Mouse (Mus musculus) large intestine, adult 2 months (tissue): ENCODE results near the gene Coq5. TPM values are rescaled to one million over a fixed set of nuclear protein-coding genes. Genes with fewer than 3 reads are reported as not detected.

Experiments used
- DNase-seq: peaks from one replicate; pipeline ENCODE4 v3.0.0-alpha.2; 2012; ENCODE audit warnings: low read depth, low spot score
- WGBS: fragments of 180-500 bp; shearing (Covaris S2); methylation state at CpG from one replicate; pipeline ENCODE4 v1.1.7; 2018; 5-methylcytosine and 5-hydroxymethylcytosine counted together
- polyA plus RNA-seq: library from polyadenylated mRNA; depleted of rRNA; stranded (reverse); fragments of >200 nt; gene quantifications from 2 replicates; pipeline ENCODE4 v1.2.3, GENCODE M21; 2012; rRNA removed

The Coq5 gene
- 16.0 and 17.1 TPM in 2 replicates for polyA plus RNA-seq

DNA sequence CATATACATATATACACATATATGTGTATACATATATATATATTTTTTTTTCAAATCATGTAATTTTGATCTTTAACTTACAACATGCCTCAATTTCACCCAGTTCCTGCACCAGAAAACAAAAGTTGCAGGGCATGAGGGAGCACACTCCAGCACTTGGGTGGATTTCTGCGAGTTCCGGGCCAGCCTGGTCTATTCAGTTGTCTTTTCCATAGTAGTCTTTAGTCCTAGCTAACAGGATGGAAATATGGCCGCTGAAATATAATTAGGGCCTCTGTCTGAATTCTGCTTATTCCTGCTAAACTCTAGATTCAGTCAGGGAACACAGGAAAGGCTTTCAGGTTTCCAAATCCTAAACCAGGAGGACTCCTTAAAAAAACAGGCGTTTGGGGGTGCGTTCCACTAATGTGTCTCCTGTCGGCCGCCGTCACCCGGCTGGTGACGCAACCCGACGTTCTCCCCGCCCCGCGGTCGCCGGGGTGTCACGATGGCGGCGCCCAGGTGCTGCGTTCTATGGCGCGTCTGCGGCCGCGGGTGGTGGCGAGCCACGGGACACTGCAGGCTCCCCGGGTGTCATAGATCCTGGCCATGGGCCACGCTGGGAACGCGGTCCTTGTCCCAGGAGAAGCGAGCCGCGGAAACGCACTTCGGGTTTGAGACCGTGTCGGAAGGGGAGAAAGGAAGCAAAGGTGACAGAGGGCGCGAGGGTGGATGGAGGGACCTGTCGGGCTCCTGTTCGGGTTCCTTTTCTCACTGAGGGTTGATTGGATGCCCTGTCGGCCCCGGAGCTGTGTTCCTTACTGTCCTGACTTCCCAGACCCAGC, at the start of gene Coq5:
Gene Coq5, plus strand, starts transcription at position 441 of the 824 bp plus-strand sequence.
- WGBS: 2% methylated on average over 45 of the region's 45 CpGs
- no peak for DNase-seq

DNA sequence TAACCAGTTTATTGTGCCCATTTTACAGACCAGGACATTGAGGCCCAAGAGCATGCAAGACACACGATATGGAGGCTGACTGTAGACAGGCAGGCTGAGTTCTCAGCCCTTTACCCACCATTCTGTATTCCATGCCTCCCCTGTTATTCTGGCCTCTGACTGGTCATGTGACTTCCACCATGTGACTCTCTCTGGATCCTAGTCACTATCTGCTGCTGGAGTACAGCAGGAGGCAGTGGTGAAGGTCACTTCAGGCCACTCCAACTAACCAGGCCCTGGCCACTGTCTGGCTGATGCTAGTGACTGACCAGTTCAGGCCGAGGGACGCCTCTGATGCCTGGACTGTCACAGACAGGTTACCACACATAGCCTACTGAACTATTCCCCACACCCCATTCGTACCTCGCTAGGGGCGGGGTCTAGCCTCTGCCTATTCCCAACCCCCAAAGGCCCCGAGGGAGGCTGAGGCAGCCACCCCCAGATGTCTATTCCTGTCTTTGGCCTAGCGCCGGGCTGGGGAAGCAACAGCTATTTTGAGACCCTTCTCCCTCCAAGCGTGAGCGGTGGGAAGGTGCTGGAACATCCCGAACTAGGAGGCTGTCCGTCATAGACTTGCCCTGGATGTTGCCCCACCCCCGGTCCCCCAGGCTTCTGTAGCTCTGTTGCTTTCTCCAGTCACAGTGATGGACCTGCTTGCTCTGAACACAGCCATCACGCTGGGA, 48.5 kb upstream of the Coq5 start:
- 76% methylated on average over 15 of the region's 15 CpGs for WGBS
- no peak for DNase-seq

DNA sequence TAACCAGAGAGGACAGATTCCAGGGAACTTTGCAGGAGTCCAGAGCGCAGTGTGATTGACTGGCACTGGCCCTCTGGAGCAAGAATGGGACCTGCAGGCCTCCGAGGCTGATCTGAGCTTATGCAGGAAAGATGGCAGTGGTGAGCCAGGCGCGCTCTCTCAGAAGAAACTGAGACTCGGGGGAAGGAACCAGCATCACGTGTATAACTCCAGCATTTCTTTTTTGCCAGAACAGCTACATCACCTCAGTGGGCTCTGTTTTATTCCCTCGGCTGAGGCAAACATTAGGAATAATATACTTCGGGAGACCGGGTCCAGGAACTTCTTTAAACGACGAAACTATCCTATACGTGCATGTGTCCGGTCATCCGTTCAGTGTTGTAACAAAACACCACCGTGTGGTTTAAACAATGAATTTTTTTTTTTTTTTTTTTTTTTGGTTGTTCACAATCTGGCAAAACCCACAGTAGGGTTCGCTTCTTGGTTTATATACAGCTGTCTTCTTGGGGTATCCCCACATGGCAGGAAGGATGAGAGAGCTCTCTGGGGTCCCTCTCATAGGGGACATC, 47.8 kb upstream of the Coq5 start:
- no peak for DNase-seq
- WGBS: 56% methylated on average over 16 of the region's 16 CpGs

DNA sequence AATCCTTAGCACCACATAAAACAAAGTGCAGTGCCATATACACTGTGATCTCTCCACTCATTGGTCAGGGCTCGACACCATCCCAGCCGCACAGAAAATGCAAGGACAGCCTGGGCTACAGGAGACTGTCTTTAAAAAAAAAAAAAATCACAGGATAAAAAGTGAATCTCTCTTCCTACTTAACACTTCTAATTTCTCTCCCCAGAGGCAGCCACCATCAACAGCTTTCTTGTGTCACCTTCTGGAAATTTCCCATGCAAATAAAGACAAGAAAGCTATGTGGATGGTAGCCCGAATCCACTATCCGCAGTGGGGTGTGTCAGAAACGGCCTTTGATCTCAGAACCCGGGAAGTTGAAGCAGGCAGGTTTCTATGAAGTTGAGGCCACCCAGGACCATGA, 47.0 kb upstream of the Coq5 start:
- WGBS: 32% methylated on average over 6 of the region's 6 CpGs
- DNase-seq: no peak

DNA sequence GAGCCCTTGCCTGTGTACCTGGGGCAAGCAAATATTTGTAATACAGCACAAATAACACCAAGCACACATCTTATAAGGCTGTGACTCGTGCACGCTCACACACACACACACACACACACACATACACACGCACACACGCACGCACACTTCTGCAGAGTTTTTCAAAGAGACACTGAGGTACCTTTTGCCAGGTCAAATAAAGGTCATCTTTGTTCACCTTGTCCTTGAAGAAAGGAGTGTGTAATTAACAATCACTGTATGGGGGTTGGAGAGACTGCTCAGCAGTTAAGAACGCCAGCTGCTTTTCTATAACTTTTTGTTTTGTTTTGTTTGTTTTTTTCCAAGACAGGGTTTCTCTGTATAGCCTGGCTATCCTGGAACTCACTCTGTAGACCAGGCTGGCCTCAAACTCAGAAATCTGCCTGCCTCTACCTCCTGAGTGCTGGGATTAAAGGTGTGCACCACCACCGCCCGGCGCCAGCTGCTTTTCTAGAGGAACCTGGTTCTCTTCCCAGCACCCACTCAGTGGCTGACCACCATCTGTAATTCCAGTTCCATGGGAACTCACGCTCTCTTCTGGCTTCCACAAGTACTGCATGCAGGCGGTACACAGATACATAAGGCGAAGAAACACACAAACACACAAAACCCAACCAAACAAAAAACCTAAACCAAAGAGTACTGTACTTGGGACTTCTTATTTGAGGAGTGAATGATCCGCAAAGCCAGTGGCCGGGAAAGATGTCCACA, 46.3 kb upstream of the Coq5 start:
- WGBS: 82% methylated on average over 14 of the region's 14 CpGs
- DNase-seq: no peak

DNA sequence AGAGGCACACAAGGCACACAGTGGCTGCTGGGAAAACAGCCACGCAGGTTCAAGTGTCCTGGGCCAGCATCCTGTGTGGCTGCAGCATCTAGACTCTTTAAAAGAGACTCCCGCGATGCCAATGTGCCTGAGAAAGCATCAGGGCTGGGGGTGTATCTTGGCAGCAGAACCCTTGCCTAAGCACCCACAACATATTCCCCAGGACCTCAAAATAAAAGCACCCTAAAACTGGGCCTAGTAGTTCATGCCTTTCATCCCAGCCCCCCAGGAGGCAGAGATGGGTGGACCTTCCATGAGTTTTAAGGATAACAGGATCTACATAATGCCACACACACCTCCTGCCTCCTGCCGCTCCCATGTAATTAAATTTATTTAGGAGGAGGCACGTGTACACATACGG, 44.9 kb upstream of the Coq5 start:
- WGBS: 62% methylated on average over 6 of the region's 6 CpGs

DNA sequence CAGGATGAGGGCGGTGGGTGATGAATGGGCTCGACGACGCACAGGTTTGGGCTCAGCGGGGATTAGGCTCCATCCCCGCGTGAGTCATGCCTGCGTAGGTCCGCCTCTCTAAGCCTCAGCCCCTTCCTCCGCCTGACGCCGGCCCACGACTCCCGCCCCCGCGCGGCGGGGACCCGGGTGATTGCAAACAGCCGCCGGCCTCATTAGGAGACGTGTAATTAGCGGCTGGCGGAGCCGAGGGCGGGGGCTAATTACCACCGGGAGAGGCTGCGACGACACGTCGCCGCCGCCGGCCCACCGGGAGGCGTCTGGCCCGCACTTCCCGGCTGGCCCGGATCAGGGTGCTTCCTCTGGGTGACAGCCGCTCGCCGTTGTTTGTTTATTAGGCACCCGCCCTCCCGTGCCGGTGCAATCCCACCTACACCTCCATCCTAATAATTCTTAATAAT, 44.1 kb upstream of the Coq5 start:
- no peak for DNase-seq
- under 1% methylated on average over 45 of the region's 45 CpGs for WGBS

More for the DNA sequence above, 44.9 kb upstream of the Coq5 start:
- no peak for DNase-seq

DNA sequence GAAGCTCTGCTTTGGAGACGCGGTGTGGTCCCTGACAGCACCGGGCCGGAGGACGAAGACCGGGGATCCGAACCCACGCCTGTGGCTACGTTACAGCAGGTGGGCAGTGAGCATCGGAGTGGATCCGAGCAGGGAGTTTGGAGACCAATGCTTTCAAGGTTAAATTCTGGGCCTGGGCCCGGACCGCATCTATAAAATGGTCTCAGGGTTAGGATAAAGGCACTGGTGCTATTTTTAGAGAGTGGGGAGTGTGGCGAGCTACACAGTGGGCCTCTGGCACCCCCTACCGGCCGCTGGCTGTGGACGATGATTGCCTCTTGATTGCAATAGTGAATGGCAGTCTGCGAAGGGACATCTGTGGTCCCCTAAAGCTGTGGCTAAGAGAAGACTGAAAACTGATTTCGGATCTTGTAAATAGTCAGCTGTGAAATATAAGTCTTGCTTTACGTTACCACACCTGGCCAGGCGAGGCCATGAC, 43.6 kb upstream of the Coq5 start, which contains the start of gene Pop5:
Gene Pop5, plus strand, starts transcription at position 51 of the 478 bp plus-strand sequence.
- 3% methylated on average over 21 of the region's 21 CpGs for WGBS
- peak; percentile 63 for DNase-seq

DNA sequence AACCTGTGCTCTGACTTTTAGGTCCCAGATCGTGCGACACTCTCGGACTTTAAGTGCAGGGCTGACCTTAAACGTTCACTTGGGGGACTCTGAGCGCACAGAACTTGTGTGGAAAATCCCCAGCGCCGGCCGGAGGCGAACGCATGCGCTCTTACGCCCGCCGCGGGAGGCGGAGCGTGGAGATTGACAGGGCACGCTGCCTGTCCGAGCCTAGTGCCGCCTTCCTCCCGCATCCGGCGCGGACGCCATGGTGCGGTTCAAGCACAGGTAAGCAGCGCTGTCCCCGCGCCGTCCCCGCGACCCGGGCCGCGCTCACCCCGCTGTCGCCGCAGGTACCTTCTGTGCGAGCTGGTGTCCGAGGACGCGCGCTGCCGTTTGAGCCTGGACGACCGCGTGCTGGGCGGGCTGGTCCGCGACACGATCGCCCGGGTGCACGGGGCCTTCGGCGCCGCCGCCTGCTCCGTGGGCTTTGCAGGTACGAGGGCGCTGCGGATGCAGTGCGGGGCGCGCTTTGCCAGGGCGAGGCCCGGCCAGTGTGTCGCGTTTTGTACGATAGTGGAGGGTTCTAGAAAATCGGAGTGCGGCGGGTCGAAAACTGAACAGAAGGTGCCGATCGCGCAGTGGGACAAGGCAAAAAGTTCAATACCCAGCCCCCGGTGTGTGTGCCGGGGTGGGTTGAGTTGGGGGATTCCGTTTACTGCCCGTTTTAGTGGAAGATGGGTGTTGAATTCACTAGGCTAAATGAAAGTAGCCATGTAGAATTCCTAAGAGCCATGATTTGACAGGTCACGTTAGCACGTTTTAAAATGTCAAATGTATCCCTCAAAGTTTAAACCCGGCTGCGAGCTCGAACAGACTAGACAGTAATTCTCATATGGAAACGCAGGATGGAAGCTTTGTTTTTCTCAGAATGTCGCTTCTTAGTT, 41.4 kb upstream of the Coq5 start:
- WGBS: under 1% methylated on average over 88 of the region's 88 CpGs

DNA sequence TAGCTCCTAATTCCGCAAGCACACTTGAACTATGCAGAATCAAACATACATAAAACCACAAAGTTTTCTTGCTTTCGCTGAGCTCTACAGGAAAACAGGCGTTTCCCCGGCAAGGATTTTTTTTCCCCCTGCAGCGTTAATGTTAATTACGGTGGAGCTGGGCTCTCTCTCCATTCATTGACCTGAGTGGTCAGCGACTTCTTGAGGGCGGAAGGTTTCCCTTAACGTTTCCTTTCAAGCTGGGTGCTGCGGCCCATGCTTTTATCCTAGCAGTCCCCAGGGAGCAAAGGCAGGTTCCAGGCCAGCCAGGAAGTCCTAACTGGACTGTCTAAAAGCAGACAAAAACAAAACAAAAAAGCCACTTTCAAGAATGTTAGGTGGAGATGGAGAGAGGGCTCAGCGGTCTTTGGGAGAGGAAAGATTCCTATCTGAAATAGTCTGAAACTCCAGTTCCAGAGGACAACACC, 40.7 kb upstream of the Coq5 start:
- DNase-seq: no peak
- 8% methylated on average over 11 of the region's 11 CpGs for WGBS

More for the DNA sequence above, 41.4 kb upstream of the Coq5 start:
- peak; percentile 75 for DNase-seq

DNA sequence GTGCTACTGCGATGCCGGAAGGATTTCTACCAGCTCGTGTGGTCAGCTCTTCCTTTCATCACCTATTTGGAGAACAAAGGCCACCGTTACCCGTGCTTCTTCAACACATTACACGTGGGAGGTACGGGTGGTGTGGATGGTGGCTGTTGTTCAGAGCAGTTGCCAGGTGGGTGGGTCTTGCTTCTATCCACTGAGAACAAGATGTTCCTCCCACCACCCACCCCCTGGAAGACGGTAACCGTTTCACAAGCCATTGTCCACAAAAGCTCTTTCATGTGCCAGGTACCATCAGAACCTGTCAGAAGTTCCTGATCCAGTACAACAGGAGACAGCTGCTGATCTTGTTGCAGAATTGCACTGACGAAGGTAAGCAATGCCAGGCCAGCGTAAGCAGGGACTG, 39.3 kb upstream of the Coq5 start:
- 76% methylated on average over 11 of the region's 11 CpGs for WGBS
- DNase-seq: no peak

DNA sequence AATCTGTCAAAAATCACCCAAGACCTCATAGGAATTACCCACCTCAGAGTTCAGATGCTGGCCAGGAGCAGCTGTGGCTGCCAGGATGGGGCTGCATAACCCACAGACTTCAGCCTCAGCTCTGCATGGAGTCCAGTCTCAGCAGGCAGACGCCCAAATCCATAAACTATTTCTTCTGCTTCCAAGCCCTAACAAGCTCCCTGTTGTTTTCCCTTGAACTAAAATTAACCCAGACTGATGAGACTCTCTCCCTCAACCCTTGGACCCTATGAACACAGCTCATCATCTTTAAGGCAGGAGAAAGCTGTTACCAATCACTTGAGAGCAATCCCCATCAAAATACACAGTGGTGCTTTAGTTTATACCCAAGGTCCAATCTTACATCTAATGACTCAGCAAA, 24.0 kb upstream of the Coq5 start:
- 61% methylated on average over 1 of the region's 1 CpGs for WGBS
- no peak for DNase-seq

DNA sequence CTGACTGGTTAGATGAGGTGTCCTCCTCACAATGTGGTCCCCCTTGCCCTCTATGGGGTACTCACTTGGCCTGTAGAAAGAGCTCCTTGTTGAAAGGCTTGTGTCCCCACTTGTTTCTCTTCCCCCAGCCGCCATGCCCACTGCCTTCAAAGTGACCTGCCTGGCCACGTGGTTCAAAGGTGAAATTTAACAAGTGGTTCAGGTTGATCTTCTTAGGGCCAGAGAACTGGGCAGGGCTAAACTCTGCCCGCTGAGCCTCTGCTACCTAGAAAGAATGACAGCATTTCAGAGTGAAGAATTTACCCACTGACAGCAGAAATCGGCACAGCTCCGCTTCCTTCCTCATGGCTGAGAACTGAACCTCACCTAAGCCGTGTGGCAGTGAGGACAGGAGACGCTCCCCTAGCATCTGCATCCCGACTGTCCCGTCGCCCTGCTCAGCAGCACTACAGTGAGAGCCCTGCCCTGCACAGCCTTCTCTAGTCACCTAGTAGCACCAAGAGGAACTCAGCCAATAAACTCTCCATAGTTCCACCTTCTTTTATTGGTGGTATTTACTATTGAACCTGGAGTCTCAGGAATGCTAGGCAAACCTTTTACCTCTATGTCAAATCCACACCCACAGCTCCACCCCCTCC, 22.4 kb upstream of the Coq5 start:
- WGBS: 42% methylated on average over 10 of the region's 10 CpGs
- DNase-seq: peak; percentile 79

DNA sequence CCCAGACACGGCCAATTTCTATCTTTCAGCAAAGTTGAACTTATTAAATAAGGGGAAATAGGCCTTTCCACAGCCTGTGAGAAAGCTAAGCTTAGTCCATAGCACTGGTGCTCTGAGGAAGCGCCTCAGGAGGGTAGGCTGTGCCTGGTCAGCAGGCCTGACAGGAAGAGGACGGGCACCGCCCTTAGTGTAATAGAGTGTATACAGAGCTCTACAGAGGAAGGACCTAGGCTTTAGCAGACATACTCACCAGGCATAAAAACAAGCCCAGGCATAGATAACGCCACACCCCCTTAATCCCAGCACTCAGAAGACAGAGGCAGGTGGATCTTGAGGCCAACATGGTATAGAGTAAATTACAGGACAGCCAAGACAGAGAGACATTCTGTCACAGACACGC, 19.1 kb upstream of the Coq5 start:
- no peak for DNase-seq
- 54% methylated on average over 6 of the region's 6 CpGs for WGBS

DNA sequence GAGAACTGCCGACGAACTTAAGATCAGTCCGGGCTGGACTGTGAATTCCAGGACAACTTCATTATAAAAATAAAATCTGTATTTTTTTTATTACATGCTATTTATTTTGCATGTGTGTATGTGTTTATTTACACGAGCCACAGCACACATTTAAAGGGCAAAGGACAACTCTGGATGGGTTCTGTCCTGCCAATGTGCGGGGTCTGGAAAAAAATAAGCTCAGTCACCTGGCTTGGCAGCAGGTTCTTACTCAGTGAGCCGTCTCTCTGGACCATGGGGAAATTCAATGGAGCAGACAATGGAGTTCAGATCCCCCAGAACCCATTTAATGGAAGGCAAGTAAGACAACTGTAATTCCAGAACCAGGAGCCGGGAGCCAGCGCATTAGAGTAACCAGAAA, 18.3 kb upstream of the Coq5 start:
- DNase-seq: no peak
- 58% methylated on average over 8 of the region's 8 CpGs for WGBS

DNA sequence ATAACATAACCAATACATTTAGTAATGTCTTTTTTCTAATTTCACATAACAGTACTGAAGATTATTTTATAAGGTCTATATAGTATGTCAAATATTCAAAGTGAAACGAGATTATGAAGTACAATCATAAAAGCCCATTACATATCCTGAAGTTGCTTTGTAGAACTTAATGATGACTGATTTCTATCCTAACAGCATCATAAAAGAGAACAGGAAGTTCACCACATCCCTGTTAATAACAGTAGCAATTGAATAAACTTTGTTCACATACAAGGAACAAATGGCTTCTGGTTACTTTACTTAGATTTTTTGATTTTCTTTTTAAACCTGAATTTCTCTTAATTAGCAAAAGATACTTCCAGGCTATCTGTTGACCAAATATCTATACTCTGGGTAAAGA, 17.6 kb upstream of the Coq5 start:
- DNase-seq: no peak
- WGBS: 11% methylated on average over 1 of the region's 1 CpGs

DNA sequence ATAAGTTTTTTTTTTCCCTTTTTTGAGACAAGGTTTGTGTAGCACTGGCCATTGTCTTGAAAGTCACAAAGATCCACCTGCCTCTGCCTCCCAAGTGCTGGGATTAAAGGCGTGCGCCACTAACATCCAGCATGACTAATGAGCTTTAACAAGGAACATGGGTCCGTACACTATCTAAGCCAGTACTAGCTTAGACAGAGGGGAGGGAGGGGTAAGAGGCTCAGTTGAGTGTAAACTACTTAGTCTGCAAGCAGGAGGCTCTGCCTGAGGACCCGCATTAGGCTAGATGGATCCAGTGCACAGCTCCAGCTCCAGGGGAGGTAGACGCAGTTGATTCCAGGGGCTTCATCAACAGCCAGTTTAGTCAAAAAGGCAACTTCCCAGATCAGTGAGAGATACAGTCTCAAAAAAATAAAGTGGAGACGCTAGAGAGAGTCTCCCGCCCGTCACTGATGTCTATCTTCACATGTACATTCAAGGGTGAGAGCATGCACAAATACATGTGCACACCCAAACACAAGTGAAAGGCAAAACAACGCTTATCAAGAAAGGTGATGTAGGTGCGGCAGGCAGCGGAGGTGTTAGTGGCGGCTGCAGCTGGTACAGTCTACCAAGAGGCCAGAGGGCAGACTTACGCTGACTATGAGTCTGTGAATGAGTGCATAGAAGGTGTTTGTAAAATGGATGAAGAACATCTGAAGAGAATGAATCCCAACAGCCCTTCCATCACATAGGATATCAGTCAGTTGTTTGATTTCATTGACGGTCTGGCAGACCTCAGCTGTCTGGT, 16.8 kb upstream of the Coq5 start:
- no peak for DNase-seq
- 71% methylated on average over 14 of the region's 14 CpGs for WGBS
